Mouse (Mus musculus): ENCODE data around the gene Ccnd2. TPM values are rescaled to one million over a fixed set of nuclear protein-coding genes. Genes with fewer than 3 reads are reported as not detected.

Ccnd2 gene
- total RNA-seq, 2 experiments from 2014 or later: 155 to 157 TPM

GRCm38 (mm10) chr6:127149303-127149943 lies 2.6 kb downstream of the Ccnd2 start:
- intact Hi-C loops (cut with DNase I): loop anchor here (2.0 kb wide), 1 partner anchor 123 kb away; no protein-coding TSS in a partner anchor
- DNase-seq (ENCODE audit: low spot score): no peak

- intact Hi-C loops (cut with DNase I): loop anchor here (1.0 to 2.0 kb wide), 2 partner anchors 124 to 211 kb away; no protein-coding TSS in a partner anchor
- no peak for DNase-seq (ENCODE audit: low spot score)
Observed at GRCm38 (mm10) chr6:127148526-127149302, 3.3 kb downstream of the Ccnd2 start.

GRCm38 (mm10) chr6:127147665-127148064 lies 4.3 kb downstream of the Ccnd2 start:
- DNase-seq (ENCODE audit: low spot score): peak; percentile 78
- intact Hi-C loops (cut with DNase I): loop anchor here (1.0 to 2.0 kb wide), 3 partner anchors 125 to 299 kb away; partner anchors contain the start of gene Parp11

- no peak for DNase-seq (ENCODE audit: low spot score)
- intact Hi-C loops (cut with DNase I): loop anchor here (2.0 kb wide), 1 partner anchor 300 kb away; the partner anchor contains the start of gene Parp11
Observed at GRCm38 (mm10) chr6:127146322-127146947, 5.6 kb downstream of the Ccnd2 start.

GRCm38 (mm10) chr6:127145464-127146190 lies 6.4 kb downstream of the Ccnd2 start:
- intact Hi-C loops (cut with DNase I): loop anchor here (2.0 kb wide), 1 partner anchor 301 kb away; the partner anchor contains the start of gene Parp11
- no peak for DNase-seq (ENCODE audit: low spot score)

GRCm38 (mm10) chr6:127143576-127144288 lies 8.3 kb downstream of the Ccnd2 start:
- intact Hi-C loops (cut with DNase I): no loop called here
- DNase-seq (ENCODE audit: low spot score): no peak

- DNase-seq (ENCODE audit: low spot score): no peak
- intact Hi-C loops (cut with DNase I): no loop called here
Observed at GRCm38 (mm10) chr6:127143124-127143520, 8.9 kb downstream of the Ccnd2 start.

- intact Hi-C loops (cut with DNase I): no loop called here
- DNase-seq (ENCODE audit: low spot score): no peak
Observed at GRCm38 (mm10) chr6:127142154-127143123, 9.6 kb downstream of the Ccnd2 start.

- intact Hi-C loops (cut with DNase I): no loop called here
- DNase-seq (ENCODE audit: low spot score): no peak
Observed at GRCm38 (mm10) chr6:127138962-127139361, 13.0 kb downstream of the Ccnd2 start.

GRCm38 (mm10) chr6:127133433-127134245 lies 18.4 kb downstream of the Ccnd2 start:
- intact Hi-C loops (cut with DNase I): no loop called here
- DNase-seq (ENCODE audit: low spot score): no peak

GRCm38 (mm10) chr6:127132719-127133118 lies 19.3 kb downstream of the Ccnd2 start:
- intact Hi-C loops (cut with DNase I): no loop called here
- DNase-seq (ENCODE audit: low spot score): no peak

- intact Hi-C loops (cut with DNase I): no loop called here
- no peak for DNase-seq (ENCODE audit: low spot score)
Observed at GRCm38 (mm10) chr6:127131946-127132345, 20.0 kb downstream of the Ccnd2 start.

GRCm38 (mm10) chr6:127130377-127130776 lies 21.6 kb downstream of the Ccnd2 start:
- intact Hi-C loops (cut with DNase I): no loop called here
- DNase-seq (ENCODE audit: low spot score): no peak

- intact Hi-C loops (cut with DNase I): no loop called here
- DNase-seq (ENCODE audit: low spot score): no peak
Observed at GRCm38 (mm10) chr6:127129659-127130058, 22.3 kb downstream of the Ccnd2 start.

- intact Hi-C loops (cut with DNase I): loop anchor here (5.0 kb wide), 1 partner anchor 166 kb away; no protein-coding TSS in a partner anchor
- no peak for DNase-seq (ENCODE audit: low spot score)
Observed at GRCm38 (mm10) chr6:127123506-127123905, 28.5 kb downstream of the Ccnd2 start.

GRCm38 (mm10) chr6:127122996-127123395 lies 29.0 kb downstream of the Ccnd2 start:
- no peak for DNase-seq (ENCODE audit: low spot score)
- intact Hi-C loops (cut with DNase I): loop anchor here (5.0 kb wide), 1 partner anchor 166 kb away; no protein-coding TSS in a partner anchor

GRCm38 (mm10) chr6:127122221-127122806 lies 29.7 kb downstream of the Ccnd2 start:
- no peak for DNase-seq (ENCODE audit: low spot score)
- intact Hi-C loops (cut with DNase I): loop anchor here (5.0 kb wide), 1 partner anchor 165 kb away; no protein-coding TSS in a partner anchor
